8 mouse cellular contexts compared by ENCODE assay signal in the genomic region with DNA sequence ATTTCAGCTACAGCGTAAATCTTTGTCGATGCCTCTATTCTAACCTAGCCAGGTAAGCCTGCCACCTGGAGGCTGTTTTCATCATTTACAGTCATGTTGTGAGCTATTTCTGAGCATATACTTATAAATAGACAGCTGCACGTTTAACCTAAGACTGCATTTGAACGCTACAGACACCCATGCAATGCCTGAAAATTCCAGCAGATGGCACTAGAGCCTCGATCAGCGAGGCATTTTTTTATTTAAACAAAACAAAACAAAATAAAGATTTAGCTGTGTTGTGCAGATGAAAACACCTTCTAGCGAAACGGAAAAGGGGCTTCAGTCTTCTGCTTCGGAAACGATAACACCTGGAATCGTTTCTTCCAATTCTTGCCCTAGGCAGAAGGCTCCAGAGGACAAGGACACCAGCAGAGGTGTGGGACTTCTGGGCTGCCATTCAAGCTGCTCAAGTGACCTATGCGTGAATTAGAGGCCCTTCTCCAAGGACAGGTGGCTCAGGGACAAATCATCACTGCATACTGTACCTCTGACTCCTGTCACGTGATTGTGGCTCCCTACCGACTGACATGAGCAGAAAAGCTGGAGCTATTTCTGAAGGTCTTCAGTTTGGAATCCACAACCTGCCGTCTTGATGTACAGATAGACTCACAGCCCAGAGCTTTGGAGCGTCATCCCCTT. TPM values are rescaled to one million over a fixed set of nuclear protein-coding genes. Genes with fewer than 3 reads are reported as not detected.
DNase-seq lines count a peak whose midpoint lies in the region; ATAC-seq and TF ChIP-seq lines count a peak whose summit lies in the region.

No protein-coding gene starts in this region.

- H3K9ac ChIP-seq in heart, embryonic 12.5 days = peak overlapping the region; percentile 42; the same call in 1 of the 2 replicates
- no peak overlapping the region for H3K9ac ChIP-seq in kidney, embryonic 14.5 days (ENCODE audit: low read depth, low read length)

- H3K79me2 ChIP-seq in C2C12 (ENCODE audit: control insufficient read depth, insufficient read depth) = no peaks in the 10 kb centered on the region

- H3ac ChIP-seq in C2C12 (ENCODE audit: control insufficient read depth, insufficient read length, low read depth) = no peak overlapping the region

- TF ChIP-seq CTCF in C2C12 (IDR thresholded peaks at IDR 0.05; ENCODE audit: control insufficient read depth, insufficient read depth, insufficient read length) = no peak

- no peak for ATAC-seq in heart, embryonic 12.5 days (ENCODE audit: insufficient number of reproducible peaks, low FRiP score)
- 0 out of 2 replicates have a peak, but pooled peaks have one; percentile 9 for ATAC-seq in kidney, embryonic 14.5 days (ENCODE audit: low FRiP score, low TSS enrichment)
- ATAC-seq in monocyte, adult 5-6 weeks (replicated peaks; ENCODE audit: insufficient number of reproducible peaks, low FRiP score, low TSS enrichment, poor library complexity, severe bottlenecking) = peak; percentile 57; the same call in 1 of the 2 replicates

- H3K27me3 ChIP-seq in C2C12 (ENCODE audit: control insufficient read depth, insufficient read depth, insufficient read length) = no peaks in the 10 kb centered on the region
- H3K27me3 ChIP-seq in embryonic facial prominence, embryonic 10.5 days (replicated peaks; ENCODE audit: low read depth, poor library complexity, severe bottlenecking) = peaks cover 8% of the 10 kb centered on the region; the same call in 1 of the 2 replicates
- no peaks in the 10 kb centered on the region for H3K27me3 ChIP-seq in heart, embryonic 12.5 days (replicated peaks)
- no peaks in the 10 kb centered on the region for H3K27me3 ChIP-seq in kidney, embryonic 14.5 days (ENCODE audit: control insufficient read depth, insufficient read depth, low read length)

- H3K4me3 ChIP-seq in C2C12 (ENCODE audit: insufficient read depth, poor library complexity, severe bottlenecking) = no peak overlapping the region
- H3K4me3 ChIP-seq in embryonic facial prominence, embryonic 10.5 days = no peak overlapping the region
- peak overlapping the region; percentile 1; the same call in 1 of the 2 replicates for H3K4me3 ChIP-seq in heart, embryonic 12.5 days
- no peak overlapping the region for H3K4me3 ChIP-seq in kidney, embryonic 14.5 days (ENCODE audit: low read length)

- no peaks in the 10 kb centered on the region for H3K79me3 ChIP-seq in C2C12 (ENCODE audit: low read depth)

- H3K9me3 ChIP-seq in embryonic facial prominence, embryonic 10.5 days = no peaks in the 10 kb centered on the region
- no peaks in the 10 kb centered on the region; the same call in 1 of the 2 replicates for H3K9me3 ChIP-seq in heart, embryonic 12.5 days (replicated peaks)
- 0 out of 2 replicates have a peak, but pooled peaks cover 3% of the 10 kb centered on the region for H3K9me3 ChIP-seq in kidney, embryonic 14.5 days (ENCODE audit: control insufficient read depth, low read length)

- no peaks in the 10 kb centered on the region for H3K36me3 ChIP-seq in C2C12 (ENCODE audit: control insufficient read depth, insufficient read depth)
- no peaks in the 10 kb centered on the region for H3K36me3 ChIP-seq in embryonic facial prominence, embryonic 10.5 days (replicated peaks)
- H3K36me3 ChIP-seq in heart, embryonic 12.5 days = no peaks in the 10 kb centered on the region
- H3K36me3 ChIP-seq in kidney, embryonic 14.5 days (ENCODE audit: control insufficient read depth, insufficient read depth, low read length) = no peaks in the 10 kb centered on the region

- 35% methylated on average over 16 of the region's 16 CpGs for WGBS in embryonic facial prominence, embryonic 10.5 days
- WGBS in heart, embryonic 12.5 days = 8% methylated on average over 16 of the region's 16 CpGs
- WGBS in kidney, embryonic 14.5 days = 36% methylated on average over 16 of the region's 16 CpGs

- H3K4me1 ChIP-seq in embryonic facial prominence, embryonic 10.5 days = no peaks in the 10 kb centered on the region
- peaks cover 69% of the 10 kb centered on the region for H3K4me1 ChIP-seq in heart, embryonic 12.5 days (replicated peaks)
- no peaks in the 10 kb centered on the region for H3K4me1 ChIP-seq in kidney, embryonic 14.5 days (ENCODE audit: control insufficient read depth, insufficient read depth, low read length)

- peak overlapping the region; percentile 59 for H3K4me2 ChIP-seq in heart, embryonic 12.5 days
- H3K4me2 ChIP-seq in kidney, embryonic 14.5 days (replicated peaks; ENCODE audit: low read depth, low read length) = no peak overlapping the region

- peak; percentile 76 for DNase-seq in adrenal gland, postnatal 14 days
- peak; percentile 66 for DNase-seq in embryonic facial prominence, embryonic 10.5 days (ENCODE audit: low spot score)
- DNase-seq in liver = peak; percentile 86
- peak; percentile 66 to 90 for DNase-seq in spleen, postnatal 4 days (ENCODE audit: low spot score in 2 of 2)

- H3K27ac ChIP-seq in embryonic facial prominence, embryonic 10.5 days (replicated peaks) = 0 out of 2 replicates have a peak overlapping the region, but pooled peaks have one; percentile 21
- peak overlapping the region; percentile 96 for H3K27ac ChIP-seq in heart, embryonic 12.5 days (ENCODE audit: poor library complexity, severe bottlenecking)
- no peak overlapping the region for H3K27ac ChIP-seq in kidney, embryonic 14.5 days (ENCODE audit: low read depth, low read length)

TF ChIP-seq in C2C12, 6 proteins besides CTCF, POLR2A, EP300 and RAD21:
- peak; percentile 38 for TF ChIP-seq USF1 (IDR thresholded peaks at IDR 0.05; ENCODE audit: low read depth)
- TF ChIP-seq CEBPB (IDR thresholded peaks at IDR 0.05; ENCODE audit: low read depth) = no peak

RNA-seq across cellular contexts. Expression of a gene that starts 17.0 kb away (rescaled TPM):
- polyA plus RNA-seq in C2C12 (2012; fragmentation: generic; extraction: Trizol) = not detected
- total RNA-seq in adrenal gland, postnatal 14 days (2021) = not detected in 2 replicates
- polyA plus RNA-seq in embryonic facial prominence, embryonic 10.5 days (2016; fragmentation: Nextera tagmentation; extraction: Ambion mirVana) = not detected in 2 replicates
- polyA plus RNA-seq in heart, embryonic 12.5 days (2016; fragmentation: Nextera tagmentation; extraction: Ambion mirVana) = not detected in 2 replicates
- not detected in 2 replicates for polyA plus RNA-seq in kidney, embryonic 14.5 days (2014; fragmentation: Nextera tagmentation; extraction: Ambion mirVana)
- not detected in 3 replicates for total RNA-seq in monocyte, adult 5-6 weeks (2017)

RNA-seq across cellular contexts. Expression of a gene that starts 20.0 kb away (rescaled TPM):
- polyA plus RNA-seq in C2C12 (2012; fragmentation: generic; extraction: Trizol) = 2.8 TPM
- total RNA-seq in adrenal gland, postnatal 14 days (2021) = 0.86 and 1.7 TPM in 2 replicates
- 0.15 and 0.29 TPM in 2 replicates for polyA plus RNA-seq in embryonic facial prominence, embryonic 10.5 days (2016; fragmentation: Nextera tagmentation; extraction: Ambion mirVana)
- 3.8 and 4.7 TPM in 2 replicates for polyA plus RNA-seq in heart, embryonic 12.5 days (2016; fragmentation: Nextera tagmentation; extraction: Ambion mirVana)
- 0.57 TPM in 1 of 2 replicates, not detected in the other for polyA plus RNA-seq in kidney, embryonic 14.5 days (2014; fragmentation: Nextera tagmentation; extraction: Ambion mirVana)
- not detected in 3 replicates for total RNA-seq in monocyte, adult 5-6 weeks (2017)

RNA-seq across cellular contexts. Expression of a gene that starts 55.2 kb away (rescaled TPM):
- not detected for polyA plus RNA-seq in C2C12 (2012; fragmentation: generic; extraction: Trizol)
- total RNA-seq in adrenal gland, postnatal 14 days (2021) = not detected in 2 replicates
- not detected in 2 replicates for polyA plus RNA-seq in embryonic facial prominence, embryonic 10.5 days (2016; fragmentation: Nextera tagmentation; extraction: Ambion mirVana)
- not detected in 2 replicates for polyA plus RNA-seq in heart, embryonic 12.5 days (2016; fragmentation: Nextera tagmentation; extraction: Ambion mirVana)
- not detected in 2 replicates for polyA plus RNA-seq in kidney, embryonic 14.5 days (2014; fragmentation: Nextera tagmentation; extraction: Ambion mirVana)
- total RNA-seq in monocyte, adult 5-6 weeks (2017) = not detected in 3 replicates
